27 mouse cellular contexts compared by ENCODE assay signal in the genomic region with DNA sequence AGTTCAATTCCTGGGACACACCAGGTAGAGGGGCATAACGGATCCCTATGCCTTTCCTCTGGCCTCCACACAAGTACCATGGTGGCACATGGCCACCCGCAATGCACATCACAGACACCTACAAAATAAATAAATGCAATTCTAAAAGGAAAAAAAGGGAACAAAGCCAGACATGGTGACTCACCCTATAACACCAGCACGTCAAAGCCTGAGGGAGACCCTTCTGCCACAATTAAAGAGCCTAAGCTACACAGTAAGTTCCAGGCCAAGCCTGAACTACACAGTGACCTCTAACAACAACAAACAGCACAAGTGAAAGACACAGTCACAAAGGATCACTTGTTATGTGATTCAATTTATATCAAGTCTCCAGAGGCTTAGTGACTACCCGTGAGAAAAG. TPM values are rescaled to one million over a fixed set of nuclear protein-coding genes. Genes with fewer than 3 reads are reported as not detected.
DNase-seq lines count a peak whose midpoint lies in the region; ATAC-seq and TF ChIP-seq lines count a peak whose summit lies in the region.
"Had no signal": no experiment of that assay in that cellular context is flagged by ENCODE, and none has a peak within 500 bp of the region (broad histone marks: within the 10 kb centered on the region; RNA-seq: fewer than 3 reads in every experiment).

No protein-coding gene starts in this region.

- peak; percentile 25 to 30 for DNase-seq in B cell, adult 2 months
- DNase-seq in ZHBTc4 (ENCODE audit: low read depth, low spot score): peak; percentile 23
- DNase-seq in splenic B cell, adult 2 months (ENCODE audit: low read depth, low spot score): peak; percentile 27
- no peak for DNase-seq in ovary, postnatal 36 days (ENCODE audit: low spot score)
- DNase-seq in embryo, embryonic 10 days (ENCODE audit: low spot score): no peak
- DNase-seq: adrenal gland, postnatal 14 days; cerebellum, adult 18-20 months; cerebellum, postnatal 10 days; forebrain, postnatal 0 days; gastrocnemius, postnatal 14 days; heart, adult 18-20 months; heart, postnatal 10 days; kidney, adult 18-20 months; kidney, postnatal 36 days; lung, postnatal 4 days; midbrain, embryonic 14.5 days; right cerebral cortex, postnatal 25 days; thymus, postnatal 4 days had no signal

- H3K27me3 ChIP-seq in intestine, postnatal 0 days (replicated peaks; ENCODE audit: control insufficient read depth, insufficient read depth, low read length): no peaks in the 10 kb centered on the region
- H3K27me3 ChIP-seq in intestine, embryonic 15.5 days (replicated peaks): no peaks in the 10 kb centered on the region
- H3K27me3 ChIP-seq in splenic B cell, adult 2 months (ENCODE audit: control insufficient read depth, insufficient read depth, low read length, poor library complexity, severe bottlenecking): no peaks in the 10 kb centered on the region
- H3K27me3 ChIP-seq: embryonic facial prominence, embryonic 15.5 days; forebrain, embryonic 12.5 days; heart, embryonic 13.5 days; limb, embryonic 13.5 days had no signal

- WGBS in intestine, postnatal 0 days: 72% methylated on average over 4 of the region's 4 CpGs
- WGBS in intestine, embryonic 15.5 days: 79% methylated on average over 4 of the region's 4 CpGs

- no peak for TF ChIP-seq CTCF in intestine, postnatal 0 days (IDR thresholded peaks at IDR 0.05; ENCODE audit: low read depth)

- H3K9ac ChIP-seq in intestine, postnatal 0 days (ENCODE audit: low read depth, low read length): no peak overlapping the region
- H3K9ac ChIP-seq in intestine, embryonic 15.5 days: no peak overlapping the region
- H3K9ac ChIP-seq: embryonic facial prominence, embryonic 15.5 days; forebrain, embryonic 12.5 days; forebrain, postnatal 0 days; heart, embryonic 13.5 days; hindbrain, embryonic 14.5 days; limb, embryonic 13.5 days had no signal

- no peak overlapping the region for H3K4me2 ChIP-seq in intestine, postnatal 0 days (replicated peaks; ENCODE audit: low read depth)
- H3K4me2 ChIP-seq in intestine, embryonic 15.5 days (replicated peaks): no peak overlapping the region
- H3K4me2 ChIP-seq: embryonic facial prominence, embryonic 15.5 days; forebrain, embryonic 12.5 days; heart, embryonic 13.5 days; hindbrain, embryonic 14.5 days; limb, embryonic 13.5 days; liver, embryonic 11.5 days had no signal

- H3K4me1 ChIP-seq in intestine, postnatal 0 days (replicated peaks; ENCODE audit: control insufficient read depth, insufficient read depth, low read length): peaks cover 3% of the 10 kb centered on the region; the same call in 1 of the 2 replicates
- H3K4me1 ChIP-seq in intestine, embryonic 15.5 days (replicated peaks): peaks cover 4% of the 10 kb centered on the region; the same call in 1 of the 2 replicates

- H3K27ac ChIP-seq in intestine, postnatal 0 days (ENCODE audit: low read depth, low read length): no peak overlapping the region
- no peak overlapping the region for H3K27ac ChIP-seq in intestine, embryonic 15.5 days
- H3K27ac ChIP-seq: embryonic facial prominence, embryonic 10.5 days; embryonic facial prominence, embryonic 15.5 days; forebrain, embryonic 12.5 days; heart, embryonic 13.5 days; hindbrain, embryonic 14.5 days; limb, embryonic 13.5 days had no signal

- H3K9me3 ChIP-seq in intestine, postnatal 0 days (ENCODE audit: control insufficient read depth): no peaks in the 10 kb centered on the region; the same call in 1 of the 2 replicates
- no peaks in the 10 kb centered on the region for H3K9me3 ChIP-seq in intestine, embryonic 15.5 days
- H3K9me3 ChIP-seq: embryonic facial prominence, embryonic 15.5 days; limb, embryonic 13.5 days had no signal

- H3K4me3 ChIP-seq in intestine, postnatal 0 days (ENCODE audit: low read depth, low read length): no peak overlapping the region
- H3K4me3 ChIP-seq in intestine, embryonic 15.5 days (replicated peaks): no peak overlapping the region
- H3K4me3 ChIP-seq: embryonic facial prominence, embryonic 10.5 days; embryonic facial prominence, embryonic 15.5 days; forebrain, embryonic 12.5 days; heart, embryonic 13.5 days; limb, embryonic 13.5 days had no signal

- 0 out of 2 replicates have a peak, but pooled peaks have one; percentile 33 for ATAC-seq in intestine, postnatal 0 days
- ATAC-seq in intestine, embryonic 15.5 days: no peak
- ATAC-seq: forebrain, postnatal 0 days had no signal

- no peaks in the 10 kb centered on the region for H3K36me3 ChIP-seq in intestine, postnatal 0 days (ENCODE audit: control insufficient read depth, insufficient read depth)
- H3K36me3 ChIP-seq in intestine, embryonic 15.5 days: no peaks in the 10 kb centered on the region
- H3K36me3 ChIP-seq in splenic B cell, adult 2 months (ENCODE audit: control insufficient read depth, insufficient read depth, low read length, poor library complexity, severe bottlenecking): no peaks in the 10 kb centered on the region; the same call in 1 of the 2 replicates
- H3K36me3 ChIP-seq: embryonic facial prominence, embryonic 10.5 days; embryonic facial prominence, embryonic 15.5 days; forebrain, embryonic 12.5 days; heart, embryonic 13.5 days; limb, embryonic 13.5 days had no signal

RNA-seq across cellular contexts. Expression of gene Tmod3, which starts 5.7 kb away (rescaled TPM):
- 65.5 and 70.2 TPM in 2 replicates for polyA plus RNA-seq in intestine, postnatal 0 days (2015; fragmentation: Nextera tagmentation; extraction: Ambion mirVana)
- polyA plus RNA-seq in intestine, embryonic 15.5 days (2015; fragmentation: Nextera tagmentation; extraction: Ambion mirVana): 98.6 and 105 TPM in 2 replicates

RNA-seq across cellular contexts. Expression of gene Tmod2, which starts 57.4 kb away (rescaled TPM):
- 10.0 and 10.9 TPM in 2 replicates for polyA plus RNA-seq in intestine, postnatal 0 days (2015; fragmentation: Nextera tagmentation; extraction: Ambion mirVana)
- polyA plus RNA-seq in intestine, embryonic 15.5 days (2015; fragmentation: Nextera tagmentation; extraction: Ambion mirVana): 16.1 and 20.8 TPM in 2 replicates

Comparison
In these comparisons a context has a peak if more than half of its experiments do, and no peak if none do; other contexts are left out.
1. DNase-seq: peak in B cell, adult 2 months (2 of 2), ZHBTc4 (single experiment) and splenic B cell, adult 2 months (single experiment); none in ovary, postnatal 36 days (single experiment) and embryo, embryonic 10 days (single experiment).